10 mouse cellular contexts compared by ENCODE assay signal in genomic region chr12:98269791-98270745, GRCm38 (mm10). TPM values are rescaled to one million over a fixed set of nuclear protein-coding genes. Genes with fewer than 3 reads are reported as not detected.
DNase-seq lines count a peak whose midpoint lies in the region; ATAC-seq and TF ChIP-seq lines count a peak whose summit lies in the region.
"Had no signal": no experiment of that assay in that cellular context is flagged by ENCODE, and none has a peak within 500 bp of the region (broad histone marks: within the 10 kb centered on the region; RNA-seq: fewer than 3 reads in every experiment).

No protein-coding gene starts in this region.

- ATAC-seq in hindbrain, embryonic 11.5 days (ENCODE audit: low FRiP score), result peak; percentile 45; the same call in 1 of the 2 replicates
- no peak for ATAC-seq in hindbrain, embryonic 16.5 days
- ATAC-seq: Patski had no signal

- H3K36me3 ChIP-seq in hindbrain, embryonic 11.5 days (ENCODE audit: control insufficient read depth, insufficient read depth, low read length), result no peaks in the 10 kb centered on the region
- H3K36me3 ChIP-seq in hindbrain, embryonic 16.5 days (ENCODE audit: control insufficient read depth, insufficient read depth, low read length), result no peaks in the 10 kb centered on the region
- no peaks in the 10 kb centered on the region for H3K36me3 ChIP-seq in limb, embryonic 10.5 days
- no peaks in the 10 kb centered on the region; the same call in 1 of the 2 replicates for H3K36me3 ChIP-seq in small intestine, adult 2 months (ENCODE audit: control insufficient read depth, insufficient read depth, low read length)

- no peaks in the 10 kb centered on the region for H3K27me3 ChIP-seq in hindbrain, embryonic 11.5 days (ENCODE audit: control insufficient read depth, insufficient read depth, low read length)
- H3K27me3 ChIP-seq in hindbrain, embryonic 16.5 days (replicated peaks; ENCODE audit: control insufficient read depth, insufficient read depth, low read length), result no peaks in the 10 kb centered on the region
- no peaks in the 10 kb centered on the region for H3K27me3 ChIP-seq in limb, embryonic 10.5 days (ENCODE audit: low read depth, poor library complexity, severe bottlenecking)
- no peaks in the 10 kb centered on the region for H3K27me3 ChIP-seq in small intestine, adult 2 months (ENCODE audit: control insufficient read depth, insufficient read depth, low read length)
- H3K27me3 ChIP-seq: Patski had no signal

- no peak for TF ChIP-seq CTCF in small intestine, adult 2 months (IDR thresholded peaks at IDR 0.05; ENCODE audit: extremely low read depth, insufficient read length, insufficient replicate concordance, low read depth, low read length)

- H3K9me3 ChIP-seq in hindbrain, embryonic 11.5 days (ENCODE audit: control insufficient read depth, low read length), result no peaks in the 10 kb centered on the region
- no peaks in the 10 kb centered on the region for H3K9me3 ChIP-seq in hindbrain, embryonic 16.5 days (ENCODE audit: control insufficient read depth, low read length)
- H3K9me3 ChIP-seq in limb, embryonic 10.5 days (replicated peaks), result no peaks in the 10 kb centered on the region

- DNase-seq in hindbrain, embryonic 11.5 days (ENCODE audit: low spot score), result peak; percentile 11
- DNase-seq in CD8-positive naive resting alpha-beta T cell, adult 2 months (ENCODE audit: low read depth in 2 of 2, low spot score in 2 of 2), result peak; percentile 59 to 60
- no peak for DNase-seq in limb, embryonic 10.5 days (ENCODE audit: low spot score)
- DNase-seq in layer of hippocampus, postnatal 25 days (ENCODE audit: extremely low spot score in 1 of 2, low spot score in 1 of 2), result no peak
- DNase-seq in adrenal gland, postnatal 36 days, result no peak
- no peak for DNase-seq in gastrocnemius, postnatal 14 days
- DNase-seq: cerebellum, adult 9-10 months had no signal

- intact Hi-C loops in gastrocnemius, postnatal 14 days (cut with DNase I; ENCODE audit: low total_unique reads), result no loop called here

- TF ChIP-seq POLR2A in small intestine, adult 2 months (IDR thresholded peaks at IDR 0.05; ENCODE audit: low read depth, low read length), result no peak

- no peak overlapping the region for H3K9ac ChIP-seq in hindbrain, embryonic 11.5 days (ENCODE audit: low read depth, low read length)
- H3K9ac ChIP-seq in hindbrain, embryonic 16.5 days (ENCODE audit: low read depth, low read length), result no peak overlapping the region

- no peaks in the 10 kb centered on the region for H3K4me1 ChIP-seq in hindbrain, embryonic 11.5 days (replicated peaks; ENCODE audit: control insufficient read depth, insufficient read depth, low read length)
- H3K4me1 ChIP-seq in hindbrain, embryonic 16.5 days (ENCODE audit: control insufficient read depth, insufficient read depth, low read depth, low read length), result no peaks in the 10 kb centered on the region
- peaks cover 6% of the 10 kb centered on the region for H3K4me1 ChIP-seq in limb, embryonic 10.5 days
- no peaks in the 10 kb centered on the region for H3K4me1 ChIP-seq in small intestine, adult 2 months (ENCODE audit: control insufficient read depth, insufficient read depth, insufficient read length, low read length)

- no peak overlapping the region for H3K4me3 ChIP-seq in hindbrain, embryonic 11.5 days (ENCODE audit: low read depth, low read length)
- no peak overlapping the region for H3K4me3 ChIP-seq in hindbrain, embryonic 16.5 days (ENCODE audit: low read length)
- H3K4me3 ChIP-seq in limb, embryonic 10.5 days, result peak overlapping the region; percentile 27; the same call in 1 of the 2 replicates
- peak overlapping the region; percentile 44 for H3K4me3 ChIP-seq in small intestine, adult 2 months (ENCODE audit: low read depth, low read length)

- WGBS in hindbrain, embryonic 11.5 days, result 67% methylated on average over 17 of the region's 17 CpGs
- WGBS in hindbrain, embryonic 16.5 days, result 68% methylated on average over 17 of the region's 17 CpGs
- 60% methylated on average over 17 of the region's 17 CpGs for WGBS in limb, embryonic 10.5 days
- 64% methylated on average over 17 of the region's 17 CpGs for WGBS in small intestine, adult 2 months

- H3K27ac ChIP-seq in hindbrain, embryonic 11.5 days (ENCODE audit: low read depth, low read length), result no peak overlapping the region
- no peak overlapping the region for H3K27ac ChIP-seq in hindbrain, embryonic 16.5 days (ENCODE audit: low read depth, low read length)
- H3K27ac ChIP-seq in limb, embryonic 10.5 days, result no peak overlapping the region
- H3K27ac ChIP-seq in small intestine, adult 2 months (ENCODE audit: insufficient read depth, low read depth, low read length), result peak overlapping the region; percentile 39

- H3K4me2 ChIP-seq in hindbrain, embryonic 11.5 days (replicated peaks; ENCODE audit: low read depth, low read length), result no peak overlapping the region
- no peak overlapping the region for H3K4me2 ChIP-seq in hindbrain, embryonic 16.5 days (ENCODE audit: low read length)

RNA-seq across cellular contexts. Expression of gene Gpr65, which starts 1.6 kb away (rescaled TPM):
- 0.60 and 1.5 TPM in 2 replicates for polyA plus RNA-seq in hindbrain, embryonic 11.5 days (2014; fragmentation: Nextera tagmentation; extraction: Ambion mirVana)
- polyA plus RNA-seq in hindbrain, embryonic 16.5 days (2015; fragmentation: Nextera tagmentation; extraction: Ambion mirVana), result 0.24 and 0.31 TPM in 2 replicates
- polyA plus RNA-seq in limb, embryonic 10.5 days (2016; fragmentation: Nextera tagmentation; extraction: Ambion mirVana), result 0.14 and 0.33 TPM in 2 replicates
- 0.44 and 1.1 TPM in 2 replicates for polyA plus RNA-seq in small intestine, adult 2 months (2012; rRNA removed)
- total RNA-seq in layer of hippocampus, postnatal 25 days (2021), result not detected
- 1 to 10 TPM; 1.3 to 1.4 TPM for total RNA-seq in adrenal gland, postnatal 36 days (2021)
- under 1 TPM; 0.10 to 0.24 TPM for total RNA-seq in gastrocnemius, postnatal 14 days (2021)
- polyA plus RNA-seq: Patski had no signal

RNA-seq across cellular contexts. Expression of gene Galc, which starts 10.8 kb away (rescaled TPM):
- polyA plus RNA-seq in hindbrain, embryonic 11.5 days (2014; fragmentation: Nextera tagmentation; extraction: Ambion mirVana), result 12.2 and 14.8 TPM in 2 replicates
- polyA plus RNA-seq in hindbrain, embryonic 16.5 days (2015; fragmentation: Nextera tagmentation; extraction: Ambion mirVana), result 10.6 and 11.7 TPM in 2 replicates
- 10.1 and 12.0 TPM in 2 replicates for polyA plus RNA-seq in limb, embryonic 10.5 days (2016; fragmentation: Nextera tagmentation; extraction: Ambion mirVana)
- polyA plus RNA-seq in small intestine, adult 2 months (2012; rRNA removed), result 0.76 and 1.8 TPM in 2 replicates
- total RNA-seq in layer of hippocampus, postnatal 25 days (2021), result 10 to 100 TPM; 20.5 to 23.9 TPM
- 10 to 100 TPM; 11.1 to 20.1 TPM for total RNA-seq in adrenal gland, postnatal 36 days (2021)
- total RNA-seq in gastrocnemius, postnatal 14 days (2021), result 1 to 10 TPM; 3.5 to 3.6 TPM

Comparison
In these comparisons a context has a peak if more than half of its experiments do, and no peak if none do; other contexts are left out.
1. DNase-seq: peak in hindbrain, embryonic 11.5 days (single experiment) and CD8-positive naive resting alpha-beta T cell, adult 2 months (2 of 2); none in limb, embryonic 10.5 days (single experiment), layer of hippocampus, postnatal 25 days (0 of 2), adrenal gland, postnatal 36 days (0 of 2) and gastrocnemius, postnatal 14 days (single experiment).
2. H3K4me3 ChIP-seq: peak in limb, embryonic 10.5 days (single experiment) and small intestine, adult 2 months (single experiment); none in hindbrain, embryonic 11.5 days (single experiment) and hindbrain, embryonic 16.5 days (single experiment).